Mouse (Mus musculus): ENCODE measurements around the gene Cpeb2.

- TF ChIP-seq CTCF (IDR thresholded peaks at IDR 0.05; ENCODE audit: low read depth) (no peak), EP300 (optimal IDR thresholded peaks at IDR 0.05) (no peak)
Observed at GRCm38 (mm10) chr5:43338771-43339475, 106.0 kb downstream of the Cpeb2 start.
